Mouse (Mus musculus): Measurements from ENCODE around the gene Mxra7.

Mxra7 gene

GRCm38 (mm10) chr11:116819932-116820593, 7.8 kb downstream of the Mxra7 start:
- DNase-seq (ENCODE audit: low read depth, low spot score): peak; percentile 68

GRCm38 (mm10) chr11:116818722-116819121, 9.1 kb downstream of the Mxra7 start:
- no peak for DNase-seq (ENCODE audit: low read depth, low spot score)

GRCm38 (mm10) chr11:116817567-116817966, 10.3 kb downstream of the Mxra7 start:
- DNase-seq (ENCODE audit: low read depth, low spot score): no peak

GRCm38 (mm10) chr11:116816769-116817168, 11.1 kb downstream of the Mxra7 start:
- peak; percentile 89 for DNase-seq (ENCODE audit: low read depth, low spot score)

- no peak for DNase-seq (ENCODE audit: low read depth, low spot score)
These were observed 12.9 kb downstream of the Mxra7 start for GRCm38 (mm10) chr11:116814884-116815415.

GRCm38 (mm10) chr11:116814076-116814883, 13.6 kb downstream of the Mxra7 start:
- DNase-seq (ENCODE audit: low read depth, low spot score): peak; percentile 78

- DNase-seq (ENCODE audit: low read depth, low spot score): no peak
These were observed 14.2 kb downstream of the Mxra7 start for GRCm38 (mm10) chr11:116813610-116814009.

- no peak for DNase-seq (ENCODE audit: low read depth, low spot score)
These were observed 14.9 kb downstream of the Mxra7 start for GRCm38 (mm10) chr11:116812793-116813529.

- peak; percentile 50 for DNase-seq (ENCODE audit: low read depth, low spot score)
These were observed 16.6 kb downstream of the Mxra7 start for GRCm38 (mm10) chr11:116810983-116811901.

- DNase-seq (ENCODE audit: low read depth, low spot score): no peak
These were observed 17.3 kb downstream of the Mxra7 start for GRCm38 (mm10) chr11:116810528-116810927.

- DNase-seq (ENCODE audit: low read depth, low spot score): no peak
These were observed 18.3 kb downstream of the Mxra7 start for GRCm38 (mm10) chr11:116809520-116809919.

GRCm38 (mm10) chr11:116808811-116809395, 18.9 kb downstream of the Mxra7 start:
- no peak for DNase-seq (ENCODE audit: low read depth, low spot score)

GRCm38 (mm10) chr11:116807938-116808606, 19.8 kb downstream of the Mxra7 start:
- peak; percentile 89 for DNase-seq (ENCODE audit: low read depth, low spot score)

GRCm38 (mm10) chr11:116807526-116807925, 20.3 kb downstream of the Mxra7 start:
- DNase-seq (ENCODE audit: low read depth, low spot score): no peak

- DNase-seq (ENCODE audit: low read depth, low spot score): no peak
These were observed 20.7 kb downstream of the Mxra7 start for GRCm38 (mm10) chr11:116807116-116807515.

GRCm38 (mm10) chr11:116806136-116807071, 21.4 kb downstream of the Mxra7 start:
- no peak for DNase-seq (ENCODE audit: low read depth, low spot score)

- DNase-seq (ENCODE audit: low read depth, low spot score): no peak
These were observed 25.1 kb downstream of the Mxra7 start for GRCm38 (mm10) chr11:116802709-116803108.

GRCm38 (mm10) chr11:116801106-116801505, 26.7 kb downstream of the Mxra7 start:
- no peak for DNase-seq (ENCODE audit: low read depth, low spot score)

GRCm38 (mm10) chr11:116799364-116799763, 28.5 kb downstream of the Mxra7 start:
- DNase-seq (ENCODE audit: low read depth, low spot score): no peak
